Mouse (Mus musculus) MEL (cell line): ENCODE data around the gene 3830417A13Rik. TPM values are rescaled to one million over a fixed set of nuclear protein-coding genes. Genes with fewer than 3 reads are reported as not detected.

Source experiments
- DNase-seq: peaks from one replicate; pipeline ENCODE4 v3.0.0; 2011; ENCODE audit warnings: low read depth, low spot score
- H3K27ac ChIP-seq: 2 replicates; pipeline ENCODE4 v1.5.1; 2012; ENCODE audit warnings: low read depth, mild to moderate bottlenecking, control low read depth, low read length, moderate library complexity; ENCODE audit not compliant: control insufficient read depth
- H3K27me3 ChIP-seq, 2 experiments: fragments of 150-350 bp in 1 of 2; sonication (generic) in 1 of 2; 2 replicates each; pipeline ENCODE4 v1.6.1; 2012; ENCODE audit warnings: low read length in 2 of 2, mild to moderate bottlenecking in 2 of 2, improper control_type of control experiment in 1 of 2, moderate library complexity in 1 of 2; ENCODE audit not compliant: insufficient read depth in 2 of 2, control insufficient read depth in 1 of 2
- H3K36me3 ChIP-seq, 2 experiments: 2 replicates each; pipeline ENCODE4 v1.6.1; 2012 to 2014; ENCODE audit warnings: low read length in 2 of 2, improper control_type of control experiment in 1 of 2, inconsistent platforms in 1 of 2, mild to moderate bottlenecking in 1 of 2; ENCODE audit not compliant: insufficient read depth in 2 of 2, control insufficient read depth in 1 of 2
- H3K4me1 ChIP-seq, 2 experiments: fragments of 150-350 bp in 1 of 2; sonication (generic) in 1 of 2; 2 replicates each; pipeline ENCODE4 v1.6.1; 2012; ENCODE audit warnings: low read length in 2 of 2, improper control_type of control experiment in 1 of 2, mild to moderate bottlenecking in 1 of 2; ENCODE audit not compliant: insufficient read depth in 2 of 2, control insufficient read depth in 1 of 2
- H3K4me3 ChIP-seq, 2 experiments: fragments of 150-350 bp in 1 of 2; sonication (generic) in 1 of 2; 2 replicates each; pipeline ENCODE4 v1.5.1; 2012; ENCODE audit warnings: low read depth in 2 of 2, low read length in 2 of 2, mild to moderate bottlenecking in 2 of 2, moderate library complexity in 2 of 2, control low read depth in 1 of 2, improper control_type of control experiment in 1 of 2; ENCODE audit not compliant: control insufficient read depth in 1 of 2, insufficient read depth in 1 of 2
- H3K79me2 ChIP-seq: 2 replicates; pipeline ENCODE4 v1.6.1; 2012; ENCODE audit warnings: mild to moderate bottlenecking, low read length, moderate library complexity; ENCODE audit not compliant: control insufficient read depth, poor library complexity, insufficient read depth
- H3K9ac ChIP-seq: 2 replicates; pipeline ENCODE4 v1.6.1; 2012; ENCODE audit warnings: low read depth, mild to moderate bottlenecking, control low read depth, low read length, moderate library complexity; ENCODE audit not compliant: control insufficient read depth, poor library complexity, severe bottlenecking
- H3K9me3 ChIP-seq: fragments of 150-350 bp; sonication (generic); replicated peaks from 2 replicates; pipeline ENCODE4 v1.6.1; 2012; ENCODE audit warnings: mild to moderate bottlenecking, low read length, improper control_type of control experiment, moderate library complexity; ENCODE audit not compliant: insufficient read depth
- BHLHE40 ChIP-seq: IDR thresholded peaks from 2 replicates; pipeline ENCODE4 v1.6.1; 2012; ENCODE audit warnings: low read depth, mild to moderate bottlenecking, inconsistent platforms, low read length, improper control_type of control experiment, borderline replicate concordance
- CHD1 ChIP-seq: IDR thresholded peaks from 2 replicates; pipeline ENCODE4 v1.6.1; 2012; ENCODE audit warnings: low read depth, mild to moderate bottlenecking, inconsistent platforms, low read length, improper control_type of control experiment
- CHD2 ChIP-seq: IDR thresholded peaks from 2 replicates; pipeline ENCODE4 v1.6.1; 2011; ENCODE audit warnings: low read length, improper control_type of control experiment
- CTCF ChIP-seq, 3 experiments: IDR thresholded peaks in 2 of 3; conservative IDR thresholded peaks in 1 of 3; 2 replicates each; pipeline ENCODE4 v1.5.1; 2011 to 2012; ENCODE audit warnings: low read length in 3 of 3, low read depth in 2 of 3, mild to moderate bottlenecking in 2 of 3, improper control_type of control experiment in 1 of 3, inconsistent platforms in 1 of 3, mixed read lengths in 1 of 3, moderate library complexity in 1 of 3; ENCODE audit not compliant: control insufficient read depth in 1 of 3, insufficient read depth in 1 of 3, poor library complexity in 1 of 3, severe bottlenecking in 1 of 3
- E2F4 ChIP-seq: IDR thresholded peaks from 2 replicates; pipeline ENCODE4 v1.6.1; 2011; ENCODE audit warnings: low read depth, low read length, improper control_type of control experiment, borderline replicate concordance
- ETS1 ChIP-seq: IDR thresholded peaks from 2 replicates; pipeline ENCODE4 v1.6.1; 2012; ENCODE audit warnings: low read depth, mild to moderate bottlenecking, inconsistent platforms, low read length, improper control_type of control experiment, moderate library complexity
- GATA1 ChIP-seq: IDR thresholded peaks from 2 replicates; pipeline ENCODE4 v1.6.1; 2011; ENCODE audit warnings: low read depth, low read length, improper control_type of control experiment
- JUND ChIP-seq: IDR thresholded peaks from 2 replicates; pipeline ENCODE4 v1.6.1; 2011; ENCODE audit warnings: low read depth, mild to moderate bottlenecking, improper control_type of control experiment, low read length
- KAT2A ChIP-seq: conservative IDR thresholded peaks from 2 replicates; pipeline ENCODE4 v1.6.1; 2012; ENCODE audit warnings: low read depth, low read length, improper control_type of control experiment, inconsistent platforms
- MEF2A ChIP-seq: IDR thresholded peaks from 2 replicates; pipeline ENCODE4 v1.6.1; 2014; ENCODE audit warnings: low read depth, mild to moderate bottlenecking, inconsistent platforms, low read length, improper control_type of control experiment; ENCODE audit not compliant: poor library complexity, insufficient replicate concordance, severe bottlenecking; ENCODE audit errors: extremely low read depth
- MXI1 ChIP-seq: IDR thresholded peaks from 2 replicates; pipeline ENCODE4 v1.6.1; 2011; ENCODE audit warnings: mild to moderate bottlenecking, low read depth, low read length, improper control_type of control experiment
- MYB ChIP-seq: IDR thresholded peaks from 2 replicates; pipeline ENCODE4 v1.6.1; 2011; ENCODE audit warnings: mild to moderate bottlenecking, low read depth, low read length, improper control_type of control experiment
- MYC ChIP-seq: IDR thresholded peaks from 2 replicates; pipeline ENCODE4 v1.6.1; 2011; ENCODE audit warnings: low read depth, mild to moderate bottlenecking, low read length, improper control_type of control experiment, moderate library complexity
- NELFE ChIP-seq: IDR thresholded peaks from 2 replicates; pipeline ENCODE4 v1.6.1; 2011; ENCODE audit warnings: low read depth, low read length, improper control_type of control experiment
- NRF1 ChIP-seq: IDR thresholded peaks from 2 replicates; pipeline ENCODE4 v1.6.1; 2014; ENCODE audit warnings: low read depth, mild to moderate bottlenecking, inconsistent platforms, low read length, improper control_type of control experiment, moderate library complexity; ENCODE audit not compliant: poor library complexity, insufficient read depth, severe bottlenecking
- POLR2A ChIP-seq, 2 experiments: IDR thresholded peaks; 2 replicates each; pipeline ENCODE4 v1.6.1; 2011 to 2012; ENCODE audit warnings: low read length in 2 of 2, mild to moderate bottlenecking in 2 of 2, control low read depth in 1 of 2, improper control_type of control experiment in 1 of 2, low read depth in 1 of 2, moderate library complexity in 1 of 2; ENCODE audit not compliant: control insufficient read depth in 1 of 2, insufficient read depth in 1 of 2, poor library complexity in 1 of 2
- POLR2AphosphoS2 ChIP-seq: IDR thresholded peaks from 2 replicates; pipeline ENCODE4 v1.6.1; 2011; ENCODE audit warnings: low read length, improper control_type of control experiment
- POLR2AphosphoS5 ChIP-seq: IDR thresholded peaks from 2 replicates; pipeline ENCODE4 v1.6.1; 2012; ENCODE audit warnings: low read depth, borderline replicate concordance, mild to moderate bottlenecking, inconsistent platforms, low read length, moderate library complexity, mixed read lengths
- RAD21 ChIP-seq: IDR thresholded peaks from 2 replicates; pipeline ENCODE4 v1.6.1; 2011; ENCODE audit warnings: mild to moderate bottlenecking, low read depth, low read length, improper control_type of control experiment
- RCOR1 ChIP-seq: IDR thresholded peaks from 2 replicates; pipeline ENCODE4 v1.6.1; 2012; ENCODE audit warnings: low read depth, mild to moderate bottlenecking, inconsistent platforms, low read length, improper control_type of control experiment
- SIN3A ChIP-seq: IDR thresholded peaks from 2 replicates; pipeline ENCODE4 v1.6.1; 2012; ENCODE audit warnings: low read length, improper control_type of control experiment, inconsistent platforms
- SMC3 ChIP-seq: IDR thresholded peaks from 2 replicates; pipeline ENCODE4 v1.6.1; 2011; ENCODE audit warnings: low read depth, low read length, improper control_type of control experiment
- TAL1 ChIP-seq: IDR thresholded peaks from 2 replicates; pipeline ENCODE4 v1.6.1; 2012; ENCODE audit warnings: mild to moderate bottlenecking, inconsistent platforms, low read length, moderate library complexity, mixed read lengths
- TBP ChIP-seq: IDR thresholded peaks from 2 replicates; pipeline ENCODE4 v1.8.0; 2011; ENCODE audit warnings: low read depth, low read length, improper control_type of control experiment
- UBTF ChIP-seq: IDR thresholded peaks from 2 replicates; pipeline ENCODE4 v1.6.1; 2012; ENCODE audit warnings: low read depth, mild to moderate bottlenecking, inconsistent platforms, low read length, improper control_type of control experiment, moderate library complexity, borderline replicate concordance; ENCODE audit not compliant: insufficient read depth
- ZC3H11A ChIP-seq: IDR thresholded peaks from 2 replicates; pipeline ENCODE4 v1.6.1; 2012; ENCODE audit warnings: low read depth, mild to moderate bottlenecking, inconsistent platforms, low read length, improper control_type of control experiment
- ZMIZ1 ChIP-seq: IDR thresholded peaks from 2 replicates; pipeline ENCODE4 v1.6.1; 2012; ENCODE audit warnings: low read depth, mild to moderate bottlenecking, inconsistent platforms, low read length, improper control_type of control experiment, moderate library complexity
- ZNF384 ChIP-seq: IDR thresholded peaks from 2 replicates; pipeline ENCODE4 v1.6.1; 2012; ENCODE audit warnings: low read depth, mild to moderate bottlenecking, inconsistent platforms, low read length, improper control_type of control experiment
- polyA plus RNA-seq, 2 experiments: library from polyadenylated mRNA; stranded (reverse) in 1 of 2; unstranded in 1 of 2; fragments of >175 nt in 1 of 2; fragments of >200 nt in 1 of 2; gene quantifications; 2 replicates each; pipeline versions ENCODE4 v1.2.1 to v1.2.4; 2012; ENCODE audit warnings: low replicate concordance in 2 of 2, low read depth in 1 of 2; ENCODE audit not compliant: insufficient read length in 2 of 2, insufficient read depth in 1 of 2, missing spikeins in 1 of 2
- total RNA-seq: library from RNA; depleted of rRNA; stranded (reverse); fragments of 300-350 nt; gene quantifications from 2 replicates; pipeline ENCODE4 v1.2.3, GENCODE M21; 2012; rRNA removed

The 3830417A13Rik gene
- 0.08 TPM in 1 of 2 replicates, not detected in the other for total RNA-seq
- not detected for polyA plus RNA-seq

- Histone ChIP-seq H3K9me3 (no peaks in the 10 kb centered on the region), H3K36me3 (no peaks in the 10 kb centered on the region), H3K27me3 (no peaks in the 10 kb centered on the region), H3K9ac (no peak within 1 kb of the TSS), H3K27ac (no peak within 1 kb of the TSS), H3K79me2 (no peaks in the 10 kb centered on the region), H3K4me3 (no peak within 1 kb of the TSS), H3K4me1 (no peaks in the 10 kb centered on the region)
- TF ChIP-seq MYC (no peak), ZNF384 (no peak), ZC3H11A (no peak), SIN3A (no peak), CTCF (IDR thresholded peaks at IDR 0.05 in 2 of 3, conservative IDR thresholded peaks at IDR 0.05 in 1 of 3; ENCODE audit: control insufficient read depth in 1 of 3, insufficient read depth in 1 of 3, low read depth in 2 of 3, low read length in 3 of 3, poor library complexity in 1 of 3, severe bottlenecking in 1 of 3) (no peak), KAT2A (no peak), ZMIZ1 (no peak), BHLHE40 (no peak), UBTF (no peak), SMC3 (no peak), NELFE (no peak), E2F4 (no peak), MEF2A (no peak), MYB (no peak), POLR2AphosphoS2 (no peak), TAL1 (no peak), MXI1 (no peak), RCOR1 (no peak)
- no peak for DNase-seq
These were observed at the start of gene 3830417A13Rik for GRCm38 (mm10) chrX:64173248-64173647. Gene 3830417A13Rik, plus strand, starts transcription at chrX:64173548.

DNA sequence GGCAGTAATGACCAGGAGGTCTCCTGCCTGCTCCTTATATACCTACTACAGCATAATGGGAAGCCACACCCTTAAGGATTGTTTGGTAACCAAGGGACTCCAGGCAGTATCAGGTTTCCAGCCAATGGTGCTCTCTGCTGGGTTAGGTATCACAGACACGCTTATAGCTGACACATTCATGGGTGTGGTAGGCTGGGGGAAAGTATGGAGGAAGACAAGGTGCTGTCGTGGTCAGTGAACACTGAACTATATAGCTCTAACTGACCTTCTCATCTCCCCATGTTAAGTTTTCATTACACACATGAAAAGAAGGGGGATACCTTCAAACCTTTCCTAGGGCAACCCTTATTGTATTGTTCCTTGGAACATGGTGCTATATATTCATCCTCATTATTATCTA is 21.2 kb upstream of the 3830417A13Rik start, which contains the start of gene Gm6760:
Gm6760 (minus strand) TSS at position 101 of the 400 bp plus-strand sequence.
- no peak within 1 kb of the TSS for H3K27ac ChIP-seq
- H3K27me3 ChIP-seq, result no peaks in the 10 kb centered on the region
- TF ChIP-seq CHD1 (no peak), RAD21 (no peak), POLR2AphosphoS5 (no peak), GATA1 (no peak), POLR2A (IDR thresholded peaks at IDR 0.05; ENCODE audit: control insufficient read depth in 1 of 2, insufficient read depth in 1 of 2, low read depth in 1 of 2, low read length in 2 of 2, poor library complexity in 1 of 2) (no peak), ZMIZ1 (no peak), TBP (no peak), ZNF384 (no peak), CHD2 (no peak), KAT2A (no peak), UBTF (no peak), ETS1 (no peak), CTCF (IDR thresholded peaks at IDR 0.05 in 2 of 3, conservative IDR thresholded peaks at IDR 0.05 in 1 of 3; ENCODE audit: control insufficient read depth in 1 of 3, insufficient read depth in 1 of 3, low read depth in 2 of 3, low read length in 3 of 3, poor library complexity in 1 of 3, severe bottlenecking in 1 of 3) (no peak), NRF1 (no peak), SMC3 (no peak), JUND (no peak), MYC (no peak), ZC3H11A (no peak), BHLHE40 (no peak), NELFE (no peak)
- no peaks in the 10 kb centered on the region for H3K79me2 ChIP-seq
- no peaks in the 10 kb centered on the region for H3K36me3 ChIP-seq
- H3K4me3 ChIP-seq, result no peak within 1 kb of the TSS
- no peaks in the 10 kb centered on the region for H3K9me3 ChIP-seq
- H3K9ac ChIP-seq, result no peak within 1 kb of the TSS
- no peaks in the 10 kb centered on the region for H3K4me1 ChIP-seq
- DNase-seq, result no peak
